Mouse (Mus musculus) ovary, adult 10 weeks (tissue): ENCODE results near the gene Olfr1023. TPM values are rescaled to one million over a fixed set of nuclear protein-coding genes. Genes with fewer than 3 reads are reported as not detected.

Experiments used
- polyA plus RNA-seq: library from polyadenylated mRNA; stranded (reverse); fragments of 350-450 nt; fragmentation: Illumina TruSeq; extraction: RNeasy Lipid Tissue Mini Kit (QIAGEN cat#74804); gene quantifications from one replicate; pipeline ENCODE4 v1.2.3, GENCODE M21; 2014

Olfr1023 gene
- polyA plus RNA-seq, result not detected

DNA sequence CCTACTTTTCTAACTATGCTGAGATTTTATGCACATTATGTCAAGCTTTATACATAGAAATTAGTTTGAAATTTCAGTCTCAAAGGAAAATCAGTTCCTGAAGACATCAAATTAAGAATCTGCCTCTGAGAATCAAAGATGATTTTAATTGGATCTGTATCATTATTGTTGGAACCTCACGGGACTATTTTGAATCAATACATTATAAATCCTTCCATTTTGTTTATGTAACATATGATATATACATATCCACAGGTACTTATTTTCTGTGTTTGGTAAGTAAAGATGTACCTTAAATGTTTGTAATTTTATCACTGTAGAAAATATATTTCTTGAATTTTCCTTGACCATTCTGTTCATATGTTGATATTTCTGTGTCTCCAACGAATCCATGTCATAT lies at the start of gene Olfr1023:
Gene Olfr1023 (plus strand): TSS at position 301 of the 400 bp plus-strand sequence.

DNA sequence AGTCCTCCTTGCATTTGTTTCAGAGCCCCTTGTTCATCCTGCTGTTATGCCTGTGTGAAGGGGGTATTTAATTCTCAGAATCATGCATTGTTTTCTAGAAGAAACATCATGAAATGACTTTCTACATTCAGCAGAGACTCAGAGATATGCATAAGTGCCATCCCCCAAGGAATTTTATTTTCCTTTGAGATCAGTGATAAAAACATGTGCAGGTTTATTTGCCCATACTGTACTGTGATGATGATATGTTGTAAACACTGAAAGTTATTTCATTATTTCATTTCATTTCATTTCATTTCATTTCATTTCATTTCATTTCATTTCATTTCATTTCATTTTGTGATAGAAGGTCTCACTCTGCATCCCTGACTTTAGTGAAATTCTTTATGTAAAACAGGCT lies 40.1 kb upstream of the Olfr1023 start, which contains the start of gene Olfr1019:
Gene Olfr1019 (minus strand): TSS at position 101 of the 400 bp plus-strand sequence.

DNA sequence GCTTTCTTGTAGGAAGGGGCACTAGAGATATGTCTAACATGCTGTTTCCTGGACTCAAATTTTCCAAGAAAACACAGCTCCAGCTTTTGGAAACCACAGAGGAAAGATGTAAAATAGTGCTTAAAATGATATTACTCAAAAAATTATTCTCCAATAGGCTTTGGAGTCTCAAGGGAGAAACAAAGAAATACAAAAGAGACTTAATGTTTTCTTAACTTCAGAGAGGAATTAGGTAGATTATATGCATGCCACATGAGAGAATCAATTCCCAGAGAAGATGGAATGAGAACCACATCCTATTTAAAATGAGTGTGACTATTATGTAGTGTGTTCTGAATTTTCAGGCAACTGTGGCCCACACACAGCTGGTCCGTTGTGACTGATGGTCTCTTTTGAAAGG lies 38.7 kb upstream of the Olfr1023 start, which contains the start of gene Olfr1020:
Gene Olfr1020 (plus strand): TSS at position 301 of the 400 bp plus-strand sequence.

DNA sequence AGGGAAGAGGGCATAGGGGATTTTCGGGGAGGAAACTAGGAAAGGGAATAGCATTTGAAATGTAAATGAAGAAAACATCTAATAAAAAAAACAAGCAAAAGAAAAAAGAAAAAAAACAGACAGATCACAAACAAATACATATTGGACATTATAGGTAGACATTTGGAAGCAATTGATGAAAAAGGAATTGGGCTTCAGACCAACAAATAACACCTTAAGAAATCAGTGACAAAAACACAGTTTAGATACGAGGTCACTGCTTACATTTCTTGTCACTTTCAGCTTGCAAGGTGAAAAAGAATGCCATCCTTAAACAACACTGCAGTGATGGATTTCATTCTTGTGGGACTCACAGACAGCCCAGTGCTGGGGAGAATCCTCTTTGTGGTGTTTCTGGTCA lies 17.1 kb upstream of the Olfr1023 start, which contains the start of gene Olfr1022:
Gene Olfr1022 (plus strand): TSS at position 301 of the 400 bp plus-strand sequence.

DNA sequence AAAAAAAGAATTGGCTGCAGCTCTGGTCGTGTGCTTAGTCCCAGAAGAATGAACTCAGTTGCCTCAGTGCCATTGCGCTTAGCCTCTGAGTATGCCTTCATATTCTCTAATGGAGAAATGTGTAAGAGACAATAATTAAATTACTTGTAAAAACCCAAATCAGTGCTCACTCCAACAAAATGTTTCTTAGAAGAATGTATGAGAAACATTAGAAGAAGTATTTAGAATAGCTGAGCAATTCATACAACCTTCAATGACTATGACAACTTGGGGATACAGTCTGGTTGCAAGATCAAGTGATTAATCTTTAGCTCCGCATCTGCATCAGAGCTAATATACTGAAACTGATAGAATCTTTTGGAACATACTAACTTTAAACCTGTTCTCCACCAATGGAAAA lies 19.5 kb downstream of the Olfr1023 start, which contains the start of gene Olfr1024:
Gene Olfr1024 (minus strand): TSS at position 101 of the 400 bp plus-strand sequence.

DNA sequence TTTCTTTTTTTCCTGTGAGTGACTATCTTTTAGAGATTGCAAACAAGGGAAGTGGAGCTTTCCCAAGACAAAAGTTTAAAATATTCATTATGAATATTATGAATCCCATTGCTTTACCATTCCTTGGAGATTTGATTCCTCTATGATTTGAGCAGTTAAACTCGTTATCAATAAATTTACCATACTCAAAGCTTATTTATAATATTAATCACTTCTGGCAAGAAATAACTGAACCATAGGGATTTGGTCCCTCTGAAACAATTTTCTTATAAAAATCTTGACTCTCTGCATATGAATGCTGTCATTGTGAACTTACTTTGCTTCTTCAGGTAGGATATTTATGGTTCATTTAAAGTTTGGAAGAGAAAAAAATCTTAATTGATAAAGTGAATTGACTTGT lies 29.5 kb downstream of the Olfr1023 start, which contains the start of gene Olfr1025-ps1:
Gene Olfr1025-ps1 (plus strand): TSS at position 301 of the 400 bp plus-strand sequence.

DNA sequence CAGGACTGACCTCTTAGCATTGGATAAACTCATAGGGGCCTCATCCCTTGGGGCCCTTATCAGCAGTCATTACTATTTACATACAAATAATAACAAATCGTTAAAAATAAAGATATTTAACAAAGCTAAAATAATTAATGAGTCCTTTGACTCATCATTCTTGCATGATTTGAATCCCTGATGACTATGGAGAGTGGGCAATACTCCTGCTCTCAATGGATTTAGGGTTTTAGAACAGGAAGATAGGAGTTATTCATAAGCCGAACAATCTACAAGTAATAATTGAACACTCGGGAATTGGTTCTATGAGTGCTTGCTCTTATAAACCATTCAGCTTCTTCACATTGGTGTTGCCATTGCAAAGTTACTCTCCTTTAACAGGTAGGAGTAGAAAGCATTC lies 35.8 kb downstream of the Olfr1023 start, which contains the start of gene Olfr1026:
Gene Olfr1026 (plus strand): TSS at position 301 of the 400 bp plus-strand sequence.

Other genes with a start within 250 kb of the Olfr1023 start
- gene Olfr1002, start 234.9 kb upstream of the Olfr1023 start, polyA plus RNA-seq, result not detected
- not detected for gene Olfr154, start 221.2 kb upstream of the Olfr1023 start, polyA plus RNA-seq
- not detected for gene Olfr1006, start 206.9 kb upstream of the Olfr1023 start, polyA plus RNA-seq
- gene Olfr1008, start 196.2 kb upstream of the Olfr1023 start, polyA plus RNA-seq, result not detected
- not detected for gene Olfr1009, start 170.2 kb upstream of the Olfr1023 start, polyA plus RNA-seq
- not detected for gene Olfr1012, start 122.9 kb upstream of the Olfr1023 start, polyA plus RNA-seq
- gene Olfr1013, start 118.5 kb upstream of the Olfr1023 start, polyA plus RNA-seq, result not detected
- gene Olfr1014, start 112.9 kb upstream of the Olfr1023 start, polyA plus RNA-seq, result not detected
- not detected for gene Olfr1015, start 103.6 kb upstream of the Olfr1023 start, polyA plus RNA-seq
- gene Olfr1016, start 83.1 kb upstream of the Olfr1023 start, polyA plus RNA-seq, result not detected
- not detected for gene Olfr1018, start 67.2 kb upstream of the Olfr1023 start, polyA plus RNA-seq
- gene Olfr1019, start 40.2 kb upstream of the Olfr1023 start, polyA plus RNA-seq, result not detected
- gene Olfr1020, start 38.6 kb upstream of the Olfr1023 start, polyA plus RNA-seq, result not detected
- gene Olfr1022, start 17.0 kb upstream of the Olfr1023 start, polyA plus RNA-seq, result not detected
- gene Olfr1024, start 19.4 kb downstream of the Olfr1023 start, polyA plus RNA-seq, result not detected
- gene Olfr1025-ps1, start 29.6 kb downstream of the Olfr1023 start, polyA plus RNA-seq, result not detected
- not detected for gene Olfr1026, start 35.9 kb downstream of the Olfr1023 start, polyA plus RNA-seq
- not detected for gene Olfr1028, start 64.8 kb downstream of the Olfr1023 start, polyA plus RNA-seq
- gene Olfr1029, start 88.3 kb downstream of the Olfr1023 start, polyA plus RNA-seq, result 0.34 TPM
- gene Olfr1030, start 93.6 kb downstream of the Olfr1023 start, polyA plus RNA-seq, result not detected
- gene Olfr1031, start 104.7 kb downstream of the Olfr1023 start, polyA plus RNA-seq, result not detected
- gene Olfr1032, start 119.9 kb downstream of the Olfr1023 start, polyA plus RNA-seq, result not detected
- gene Olfr1033, start 135.0 kb downstream of the Olfr1023 start, polyA plus RNA-seq, result 26.2 TPM
- gene Olfr1034, start 160.2 kb downstream of the Olfr1023 start, polyA plus RNA-seq, result 4.1 TPM
- gene Olfr1036, start 188.4 kb downstream of the Olfr1023 start, polyA plus RNA-seq, result not detected
- not detected for gene Olfr1037, start 201.7 kb downstream of the Olfr1023 start, polyA plus RNA-seq